Mouse (Mus musculus) skeletal muscle tissue, adult 2 months (tissue): ENCODE results near the gene Mb.

Source experiments
- DNase-seq: peaks from one replicate; pipeline ENCODE4 v3.0.0-alpha.2; 2012; ENCODE audit warnings: low read depth, low spot score

Mb gene

DNA sequence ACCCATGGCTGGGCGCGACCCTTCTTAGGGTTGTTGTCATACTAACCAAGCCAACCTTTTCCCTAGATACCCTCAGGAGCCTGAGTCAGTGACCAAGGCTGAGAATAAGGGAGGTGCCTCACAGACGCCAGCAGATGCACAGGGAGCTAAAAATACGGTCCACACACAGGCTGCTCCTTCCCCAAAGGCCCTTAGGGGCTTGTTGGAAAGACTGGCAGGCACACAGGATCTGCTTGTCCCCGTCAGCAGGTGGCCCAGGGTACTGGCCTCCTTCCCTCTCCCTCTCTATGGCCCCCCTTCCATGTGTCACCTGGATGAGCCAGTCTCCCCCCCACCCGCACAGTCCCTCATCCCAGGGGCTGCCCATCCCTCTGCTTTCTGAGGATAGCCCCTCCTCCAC, 22.8 kb downstream of the Mb start:
- DNase-seq, result peak; percentile 58

DNA sequence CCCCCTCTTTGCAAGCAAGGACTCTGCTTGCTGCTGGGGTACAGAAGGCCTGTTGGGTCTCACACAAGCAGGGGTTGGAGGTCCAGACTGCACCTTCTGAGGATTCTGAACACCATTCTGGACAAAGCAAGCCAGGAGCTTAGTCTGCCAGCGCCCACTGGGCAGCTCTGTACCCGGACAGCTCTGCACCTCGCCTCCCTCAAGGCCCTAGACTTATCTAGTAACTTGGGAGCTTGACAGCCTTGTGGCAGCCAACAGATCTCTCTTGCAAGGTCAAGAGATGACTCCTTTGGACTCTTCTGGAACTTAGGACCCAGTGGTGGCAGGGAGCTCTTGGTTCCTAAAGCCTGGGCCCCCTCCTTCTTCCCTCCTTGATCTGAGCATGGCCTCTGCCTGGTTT, 23.4 kb downstream of the Mb start:
- no peak for DNase-seq

DNA sequence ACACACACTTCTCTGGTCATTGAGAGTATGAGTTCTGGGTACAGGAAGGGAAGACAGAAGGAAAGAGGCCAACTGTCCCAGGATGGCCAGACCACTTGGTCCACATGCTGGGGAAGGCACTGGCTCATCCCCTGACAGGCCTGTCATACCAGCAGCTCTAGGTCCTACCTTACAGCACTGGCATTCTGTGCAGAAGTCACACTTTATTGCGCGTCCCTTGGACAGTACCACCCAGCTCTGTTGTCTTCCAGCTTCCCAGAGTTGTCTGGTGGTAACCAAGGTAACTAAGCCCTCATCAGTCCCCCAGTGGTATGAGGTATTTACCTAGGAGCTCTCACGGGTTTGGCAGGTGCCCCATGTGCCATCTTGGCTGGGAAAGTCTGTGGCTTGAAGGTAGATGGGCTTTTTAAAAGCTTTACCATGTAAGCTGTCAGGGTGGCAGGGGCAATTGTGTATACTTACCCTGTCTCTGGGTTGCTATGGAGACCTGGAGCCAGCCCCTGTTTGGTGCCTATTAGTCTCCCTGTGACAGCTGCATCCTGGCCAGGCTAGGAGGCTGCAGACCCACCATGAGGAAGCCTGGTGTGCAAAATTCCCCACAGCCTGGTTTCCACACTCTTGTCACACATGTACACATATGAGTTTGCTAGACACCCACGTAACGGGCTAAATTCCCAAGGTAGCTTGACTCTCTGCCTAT, 24.4 kb downstream of the Mb start:
- DNase-seq, result no peak

DNA sequence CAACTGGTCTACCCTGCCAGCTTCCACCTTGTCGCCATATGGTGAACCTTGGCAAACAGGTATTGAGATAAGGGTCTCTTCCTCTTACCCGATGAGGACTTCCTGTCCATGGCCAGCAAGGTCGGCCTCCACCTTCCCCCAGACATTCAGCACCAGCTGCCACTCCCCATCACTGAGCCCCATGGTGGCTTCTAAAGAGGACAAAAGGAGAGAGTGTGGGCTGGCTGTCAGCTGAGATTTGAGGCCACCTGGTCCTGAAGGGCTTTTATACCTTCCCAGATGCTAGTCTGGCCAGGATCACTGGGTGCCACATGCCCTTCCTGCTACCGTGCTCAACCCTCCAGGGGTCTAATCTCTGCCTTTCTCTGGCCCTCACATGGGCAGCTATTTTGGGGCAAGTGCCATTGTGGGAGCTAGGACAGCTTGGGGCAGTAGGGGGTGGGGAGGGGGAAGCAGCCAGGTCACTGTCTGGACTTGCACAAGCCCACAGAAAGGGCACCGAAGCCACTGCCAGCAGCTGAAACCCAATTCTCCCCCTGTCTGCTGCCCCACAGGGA, 28.0 kb downstream of the Mb start:
- DNase-seq, result peak; percentile 84

DNA sequence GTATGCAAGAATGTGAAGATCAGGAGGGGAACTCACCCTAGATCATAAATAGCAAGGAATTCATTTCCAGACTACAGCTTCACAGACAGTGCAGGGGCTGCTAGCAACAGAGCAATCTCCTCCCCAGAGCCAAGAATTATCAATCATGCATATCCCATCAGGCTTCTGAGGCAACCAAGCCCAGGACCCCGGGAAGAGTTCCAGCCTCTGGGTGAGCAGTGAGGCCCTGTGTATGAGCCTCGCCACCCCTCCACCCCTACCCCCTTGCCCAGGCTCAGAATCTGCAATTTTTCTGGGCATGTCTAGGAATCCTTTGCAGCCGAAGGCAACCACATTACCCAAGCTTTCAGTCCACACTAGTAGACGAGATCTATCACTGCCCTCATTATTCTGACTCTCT, 28.6 kb downstream of the Mb start:
- DNase-seq, result no peak

DNA sequence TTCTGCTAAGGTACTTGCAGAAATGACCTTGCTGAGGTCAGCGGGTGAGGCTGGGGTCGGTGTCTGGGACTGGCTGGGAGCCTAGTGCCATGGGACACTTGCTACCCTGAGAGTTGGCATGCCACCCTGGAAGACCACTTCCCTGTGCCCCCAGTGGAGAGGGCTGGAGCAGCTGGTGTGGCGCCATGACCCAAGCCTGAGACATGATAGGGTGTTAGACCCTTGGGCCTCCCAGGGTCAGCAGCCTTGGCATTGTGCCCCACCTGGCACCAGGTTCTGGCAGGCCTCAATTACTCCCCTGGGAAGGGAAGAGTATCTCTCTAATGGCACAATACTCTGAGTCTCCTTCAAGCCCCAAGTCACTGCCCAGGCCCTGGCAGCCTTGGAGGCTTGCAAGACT, 29.4 kb downstream of the Mb start:
- DNase-seq, result peak; percentile 92

DNA sequence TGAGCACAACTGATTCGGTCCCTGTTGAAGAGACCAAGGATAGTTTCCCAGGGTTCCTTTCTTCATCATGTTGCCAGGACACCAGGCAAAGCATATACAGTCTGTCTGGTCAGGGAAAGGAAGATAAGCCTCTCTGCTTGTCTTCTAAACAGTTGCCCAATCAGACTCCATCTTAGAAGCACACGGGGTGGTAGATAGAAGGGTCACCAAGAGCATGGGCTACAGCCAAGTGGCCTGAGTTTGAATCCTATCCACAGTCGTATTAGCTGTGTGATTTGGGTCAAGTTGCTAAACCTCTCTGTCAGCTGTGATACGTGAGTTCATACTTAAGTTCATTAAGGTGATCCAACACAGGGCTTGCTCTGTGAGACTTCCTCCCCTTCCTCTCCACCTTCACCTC, 30.3 kb downstream of the Mb start:
- DNase-seq, result no peak

DNA sequence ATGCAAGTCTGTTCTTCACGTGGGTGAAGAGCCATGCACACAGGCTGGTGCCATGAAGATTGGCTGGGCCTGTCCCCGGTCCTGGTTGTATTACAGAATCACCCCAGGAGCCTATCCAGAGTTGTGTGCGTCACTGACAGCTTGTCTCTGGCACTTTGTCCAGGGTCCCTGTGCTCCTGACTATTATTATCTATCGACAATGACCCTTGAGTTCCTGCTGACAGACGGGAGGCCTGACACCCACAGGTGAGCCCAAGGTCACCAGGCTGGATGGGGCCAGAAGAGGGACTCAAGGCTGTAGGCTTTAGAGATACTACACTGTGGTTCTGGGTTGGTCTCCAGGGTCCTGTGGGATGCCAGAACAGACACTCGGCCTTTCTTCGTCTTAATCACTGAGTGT, 30.9 kb downstream of the Mb start:
- DNase-seq, result peak; percentile 52

DNA sequence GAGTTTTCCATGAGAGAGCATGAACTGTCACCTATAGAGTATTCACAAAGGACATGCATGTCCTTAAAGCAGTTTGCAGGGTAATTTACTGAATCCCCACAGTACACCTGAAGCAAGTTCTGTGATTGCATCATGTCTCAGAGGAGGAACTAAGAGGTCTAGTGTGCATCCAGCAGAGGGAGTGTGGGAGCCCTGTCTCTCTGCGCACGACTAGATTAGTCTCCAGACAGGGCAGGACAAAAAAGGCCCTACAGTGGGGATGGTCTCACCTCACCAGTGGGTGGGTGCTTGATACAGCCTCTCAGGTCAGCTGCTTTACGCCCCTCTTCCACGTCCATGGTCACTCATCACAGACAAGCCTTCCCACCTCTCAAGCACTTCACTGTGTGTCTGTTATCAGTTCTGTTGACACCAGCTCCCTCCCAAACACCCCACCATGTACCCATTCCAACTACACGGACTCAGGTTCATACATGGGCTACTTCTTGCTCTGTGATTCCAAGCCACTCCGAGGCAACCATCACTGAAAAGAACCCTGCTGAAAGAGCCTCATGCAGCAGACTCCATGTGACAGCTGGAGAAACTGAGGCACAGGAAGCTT, 31.6 kb downstream of the Mb start:
- DNase-seq, result no peak

DNA sequence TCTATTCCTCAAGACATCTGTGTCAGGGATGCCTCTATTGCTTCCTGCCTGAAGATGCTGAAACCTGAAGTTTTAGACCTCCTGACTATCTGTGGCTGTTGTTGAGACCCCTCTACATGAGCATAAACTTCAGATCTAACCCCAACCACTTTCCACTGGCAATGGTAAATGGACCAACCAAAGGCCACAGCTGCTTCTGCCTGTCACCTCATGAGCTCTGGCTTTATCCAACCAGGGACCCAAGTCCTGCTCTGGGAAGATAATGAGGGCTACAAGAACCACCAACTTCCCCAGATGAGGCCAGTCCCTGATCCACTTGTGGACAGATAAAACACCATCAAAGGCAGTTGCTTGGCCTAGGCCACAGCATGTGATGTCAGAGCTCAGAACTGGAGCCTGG, 32.6 kb downstream of the Mb start:
- DNase-seq, result no peak

DNA sequence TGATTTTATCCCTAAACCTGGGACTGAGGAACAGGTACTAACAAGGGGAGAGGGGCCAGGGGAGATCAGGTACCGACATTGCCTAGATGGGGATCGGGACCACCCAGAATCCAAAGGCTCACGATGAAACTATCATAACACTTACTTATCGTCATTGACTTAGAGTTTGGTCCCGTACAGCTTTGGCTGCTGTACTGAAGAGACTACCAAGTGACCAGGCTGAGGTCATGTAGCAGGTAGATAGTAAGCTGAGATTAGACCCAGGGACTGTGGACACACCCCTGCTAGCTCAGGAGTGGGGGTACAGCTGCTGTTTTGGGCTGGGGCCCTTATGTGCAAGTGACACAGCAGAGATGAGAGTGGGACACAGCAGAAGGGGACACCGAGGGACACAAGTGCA, 34.0 kb downstream of the Mb start:
- no peak for DNase-seq

DNA sequence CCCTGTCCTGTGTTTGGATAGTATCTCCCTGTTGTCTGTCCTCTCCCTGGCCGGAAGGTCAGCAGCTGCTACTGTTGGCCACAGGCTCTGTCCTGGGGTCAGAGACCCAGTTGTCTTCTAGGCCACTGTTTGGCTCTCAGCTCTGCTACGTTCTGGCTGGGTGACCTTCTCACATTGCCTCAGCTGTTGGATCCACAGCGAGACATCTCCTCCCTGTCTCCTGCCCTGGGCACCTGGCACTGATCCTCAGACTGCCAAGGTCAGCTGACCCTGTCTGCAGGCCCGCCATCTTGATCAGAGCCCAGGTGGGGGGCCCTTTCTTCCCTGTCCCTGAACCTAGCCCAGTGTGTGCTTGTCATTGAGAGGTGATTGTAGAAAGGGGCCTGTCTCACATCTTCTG, 35.5 kb downstream of the Mb start:
- DNase-seq, result peak; percentile 95

DNA sequence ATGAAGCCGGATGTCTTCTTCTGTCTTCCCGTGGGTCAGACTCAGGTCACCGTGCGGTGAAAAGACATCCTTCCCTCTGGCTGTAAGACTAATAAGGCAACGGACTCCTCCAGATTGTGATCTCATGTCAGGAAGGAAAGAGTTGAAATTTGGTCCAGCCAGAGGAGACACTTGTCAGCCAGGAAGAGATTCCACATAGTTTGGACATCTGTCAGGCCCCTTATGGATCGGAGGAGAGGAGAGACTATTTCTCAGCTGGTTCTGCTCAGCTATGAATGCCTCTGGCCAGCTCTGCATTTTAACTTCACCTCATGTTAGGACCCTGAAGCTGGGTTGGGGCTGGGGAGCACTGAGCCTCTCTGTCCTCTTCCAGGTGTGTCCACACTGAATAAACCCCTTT, 36.0 kb downstream of the Mb start:
- DNase-seq, result no peak

DNA sequence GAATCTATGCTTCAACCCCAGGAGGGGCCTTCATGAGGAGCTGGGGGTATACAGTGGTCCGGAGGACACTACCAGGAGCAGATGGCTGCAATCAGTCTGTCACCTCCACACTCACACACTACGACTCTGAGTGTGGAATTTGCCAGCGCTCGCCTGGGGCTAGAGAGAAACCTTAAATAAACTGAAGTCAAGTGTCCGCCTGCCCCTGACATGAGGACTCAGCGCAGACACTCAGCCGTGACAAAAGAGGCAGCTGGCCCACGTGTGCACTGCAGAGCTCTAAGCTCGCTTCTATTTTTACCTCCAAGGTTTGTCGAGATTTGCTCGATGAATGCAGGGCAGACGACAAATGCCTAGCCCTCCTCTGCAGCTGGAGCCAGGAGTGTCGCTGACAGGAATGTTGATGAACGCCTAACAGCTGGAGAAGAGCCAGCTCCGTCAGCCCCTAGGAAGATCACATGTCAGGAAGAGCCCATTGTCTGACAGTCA, 36.7 kb downstream of the Mb start:
- DNase-seq, result peak; percentile 66

DNA sequence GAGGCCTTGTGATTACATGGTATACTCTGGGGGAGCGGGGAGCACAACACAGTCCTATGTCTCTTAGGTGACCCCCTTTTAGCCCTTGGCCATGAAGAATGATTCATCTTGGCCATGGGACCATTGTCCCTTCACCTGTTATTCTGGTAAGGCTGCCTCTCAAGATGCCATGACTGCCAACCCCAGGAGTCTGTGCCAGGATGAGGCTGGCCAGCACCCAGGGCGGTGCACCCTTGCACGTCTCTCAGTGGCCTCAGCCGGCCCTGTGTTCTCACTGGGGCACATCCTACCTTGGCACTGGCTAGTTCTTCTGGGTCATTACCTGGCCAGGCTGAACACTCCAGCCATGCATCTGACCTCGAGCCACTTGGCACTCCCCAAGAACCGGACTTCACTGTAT, 41.6 kb downstream of the Mb start:
- peak; percentile 51 for DNase-seq

DNA sequence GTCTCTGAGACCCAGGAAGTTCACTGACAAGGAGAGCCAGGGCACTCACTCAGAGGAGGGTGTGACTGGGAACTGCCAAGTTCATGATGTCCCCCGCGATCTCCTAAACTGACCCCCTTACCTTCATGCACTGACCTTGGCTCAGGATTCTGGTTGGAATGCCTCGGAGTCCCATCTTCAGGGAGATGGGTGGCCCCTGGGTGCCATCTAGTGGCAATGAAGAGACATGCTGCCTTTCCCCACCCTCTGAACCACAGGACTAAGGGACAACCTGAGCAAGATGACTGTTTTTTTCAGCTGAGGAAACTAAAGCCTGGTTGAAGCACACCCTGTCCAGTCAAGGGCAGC, 46.6 kb downstream of the Mb start:
- DNase-seq, result peak; percentile 62

DNA sequence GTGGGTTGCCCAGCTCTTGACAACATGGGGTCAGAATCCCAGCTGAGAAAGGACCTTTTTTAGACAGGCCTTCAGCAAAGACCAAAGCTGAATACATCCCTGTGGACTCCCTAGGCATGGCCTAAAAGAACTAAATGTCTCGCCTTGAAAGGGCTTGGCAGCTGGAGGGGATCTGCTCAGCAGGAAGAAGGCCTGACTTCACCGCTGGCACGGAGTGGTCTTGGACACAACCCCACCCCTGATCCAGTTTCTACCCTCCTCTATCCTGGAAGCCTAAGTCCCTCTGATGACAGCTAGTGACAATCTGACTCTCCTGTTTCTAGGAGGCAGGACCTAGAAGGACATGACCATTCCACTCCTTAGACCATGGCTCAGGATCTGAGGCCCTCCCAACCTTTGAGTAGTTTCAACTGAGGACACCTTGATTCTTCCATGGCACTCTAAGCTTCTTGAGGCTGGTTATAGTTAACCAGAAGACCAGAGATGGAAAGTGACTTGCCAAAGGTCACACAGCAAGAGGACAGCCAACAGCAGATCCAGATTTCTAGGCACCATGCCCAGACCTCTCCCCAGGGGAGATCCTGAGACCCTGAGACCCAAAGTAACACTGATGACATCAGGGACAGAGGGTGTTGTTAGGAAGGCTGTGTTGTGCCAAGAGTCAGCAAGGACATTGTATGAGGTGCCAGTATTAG, 47.1 kb downstream of the Mb start:
- DNase-seq, result peak; percentile 89

DNA sequence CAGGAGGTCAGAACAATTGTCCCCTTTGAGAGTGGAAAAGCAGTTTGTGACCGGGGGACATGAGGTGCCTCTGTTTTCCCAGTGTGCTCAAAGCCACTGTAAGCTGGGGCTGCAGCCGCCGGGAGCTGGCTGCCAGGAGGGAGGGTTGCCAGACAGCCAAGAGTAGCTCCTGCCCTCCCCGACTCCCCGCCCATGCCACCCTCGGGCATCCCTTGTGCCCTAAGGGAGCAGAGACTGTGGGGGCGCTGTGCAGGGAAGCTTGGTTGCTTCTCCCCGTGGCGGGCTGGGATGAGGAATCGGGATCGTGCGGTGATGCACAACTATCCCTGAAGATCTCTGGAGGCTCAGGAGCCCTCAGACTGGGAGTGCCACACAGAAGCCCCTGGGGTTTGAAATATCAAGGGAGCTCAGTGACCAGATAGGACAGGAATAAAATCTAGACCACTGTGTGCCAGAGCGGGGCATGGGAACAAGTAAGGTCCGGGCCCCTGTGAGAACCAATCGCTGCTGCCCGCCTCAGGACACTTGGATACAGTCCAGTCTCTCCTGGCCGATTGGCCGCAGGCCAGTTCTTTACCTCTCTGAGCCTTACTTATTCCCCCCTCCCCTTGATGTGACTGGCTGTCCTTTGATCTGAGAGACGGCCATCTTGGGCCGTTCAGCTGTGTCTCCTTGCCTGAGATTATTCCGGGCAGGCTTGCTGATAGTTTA, 51.4 kb downstream of the Mb start:
- DNase-seq, result no peak

DNA sequence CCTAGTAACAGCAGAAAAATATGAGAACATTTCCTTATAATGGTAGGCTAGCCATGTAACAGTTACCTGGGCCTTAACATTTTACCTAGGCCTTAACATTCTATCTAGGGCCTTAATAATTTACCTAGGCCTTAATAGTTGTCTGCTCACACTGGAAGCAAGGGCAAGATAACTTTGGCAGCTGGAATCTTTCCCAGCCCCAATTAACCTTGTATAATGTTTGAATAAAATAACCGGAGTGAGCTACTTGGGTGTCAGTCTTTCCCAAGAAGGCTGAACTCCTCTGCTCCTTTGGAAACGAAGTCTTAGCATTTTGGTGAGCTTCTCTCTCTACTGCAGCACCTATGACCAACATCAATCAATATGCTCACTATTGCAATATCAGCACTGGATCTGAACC, 52.4 kb downstream of the Mb start:
- DNase-seq, result no peak

DNA sequence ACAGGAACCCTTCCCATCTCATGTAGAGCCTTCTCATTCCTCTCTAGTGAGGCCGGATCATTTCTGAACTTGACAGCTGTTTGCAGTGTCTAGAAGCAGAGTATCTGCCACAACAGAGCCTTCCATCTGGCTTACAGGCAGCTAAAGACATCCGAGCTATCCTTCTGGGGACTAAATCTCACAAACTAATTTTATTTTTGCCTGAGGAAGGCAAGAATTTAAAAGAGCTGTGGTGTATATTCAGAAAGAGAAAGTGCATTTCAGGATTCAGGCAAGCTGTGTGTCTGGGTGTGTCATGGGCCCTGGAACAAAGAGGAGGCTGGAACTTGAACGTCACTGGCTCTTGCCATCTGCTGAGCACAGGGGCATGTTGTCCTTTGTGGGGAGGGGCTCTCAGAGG, 56.1 kb downstream of the Mb start:
- no peak for DNase-seq

DNA sequence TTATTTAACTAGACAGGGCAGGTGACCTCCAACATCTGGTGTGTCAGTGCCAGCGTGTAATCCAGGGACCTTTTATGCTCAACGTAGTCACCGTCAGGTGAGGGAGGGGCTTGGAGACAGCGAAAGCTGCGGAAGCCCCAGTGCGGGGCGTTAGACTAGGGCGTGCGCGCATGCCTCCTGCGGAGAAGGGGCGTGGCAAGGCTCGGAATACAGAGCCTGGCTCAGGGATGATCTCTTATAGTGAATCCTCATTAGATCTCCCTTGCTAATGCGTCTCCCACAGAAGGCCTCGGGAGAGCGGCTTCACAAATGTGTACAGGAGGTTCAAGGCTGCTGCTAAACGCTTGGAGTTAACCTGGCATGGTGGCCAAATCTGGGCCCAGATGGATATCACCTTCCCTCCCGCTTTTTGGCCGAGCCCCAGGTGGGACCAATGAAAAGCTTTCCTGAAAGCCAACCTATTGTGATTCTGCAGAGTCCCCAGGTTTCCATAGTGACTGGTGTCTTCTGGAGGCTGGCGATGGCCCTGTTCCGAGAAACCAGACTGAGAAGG, 62.9 kb downstream of the Mb start:
- no peak for DNase-seq

DNA sequence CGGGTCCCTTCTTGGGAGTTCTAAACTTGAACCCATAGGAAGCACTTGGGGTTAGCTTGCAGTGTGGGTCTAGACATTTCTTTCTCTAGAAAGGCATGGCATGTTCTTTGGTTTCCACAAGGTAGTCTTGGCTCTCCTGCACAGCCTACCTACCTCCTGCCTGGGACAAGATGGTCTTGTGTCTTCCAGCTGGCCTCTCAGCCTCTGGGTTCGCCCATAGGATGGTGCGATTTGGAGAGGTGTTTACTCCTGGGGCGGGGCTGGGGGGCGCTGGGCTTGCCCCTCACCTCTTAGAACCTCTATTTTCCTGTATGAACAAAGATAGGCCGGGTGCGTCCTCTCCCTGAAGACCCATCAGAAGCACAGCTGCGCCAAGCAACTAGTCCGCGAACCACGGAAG, 63.3 kb downstream of the Mb start:
- no peak for DNase-seq
